Mouse (Mus musculus) limb, embryonic 14.5 days (tissue): ENCODE results near the gene A430078G23Rik. TPM values are rescaled to one million over a fixed set of nuclear protein-coding genes. Genes with fewer than 3 reads are reported as not detected.

Experiments
- ATAC-seq: fragments of 200-750 bp; cut with Nextera tagmentation; 2 replicates; pipeline ENCODE4 v1.8.0; 2017; ENCODE audit warnings: low read depth, moderate number of reproducible peaks, moderate TSS enrichment; ENCODE audit not compliant: low FRiP score
- DNase-seq: peaks from one replicate; pipeline ENCODE4 v3.0.0-alpha.2; 2015; ENCODE audit warnings: low spot score
- H3K27ac ChIP-seq: fragments of 300-500 bp; sonication (generic); replicated peaks from 2 replicates; pipeline ENCODE4 v1.5.1; 2014; ENCODE audit warnings: low read depth, mild to moderate bottlenecking, low read length, moderate library complexity, mixed read lengths
- H3K27me3 ChIP-seq: fragments of 300-500 bp; sonication (generic); 2 replicates; pipeline ENCODE4 v1.6.1; 2014; ENCODE audit warnings: low read length, mixed read lengths; ENCODE audit not compliant: control insufficient read depth, insufficient read depth
- H3K36me3 ChIP-seq: fragments of 300-500 bp; sonication (generic); 2 replicates; pipeline ENCODE4 v1.6.1; 2014; ENCODE audit warnings: mild to moderate bottlenecking, low read length, moderate library complexity, mixed read lengths; ENCODE audit not compliant: control insufficient read depth, insufficient read depth
- H3K4me1 ChIP-seq: fragments of 300-500 bp; sonication (generic); 2 replicates; pipeline ENCODE4 v1.6.1; 2014; ENCODE audit warnings: antibody characterized with exemption, low read length, mixed read lengths; ENCODE audit not compliant: control insufficient read depth, insufficient read depth
- H3K4me2 ChIP-seq: fragments of 300-500 bp; sonication (generic); replicated peaks from 2 replicates; pipeline ENCODE4 v1.6.1; 2014; ENCODE audit warnings: low read depth, mild to moderate bottlenecking, low read length, moderate library complexity; ENCODE audit not compliant: severe bottlenecking
- H3K4me3 ChIP-seq: fragments of 300-500 bp; sonication (generic); replicated peaks from 2 replicates; pipeline ENCODE4 v1.5.1; 2014; ENCODE audit warnings: low read length
- H3K9ac ChIP-seq: fragments of 300-500 bp; sonication (generic); 2 replicates; pipeline ENCODE4 v1.6.1; 2014; ENCODE audit warnings: mild to moderate bottlenecking, low read depth, low read length, moderate library complexity; ENCODE audit not compliant: severe bottlenecking
- H3K9me3 ChIP-seq: fragments of 300-500 bp; sonication (generic); 2 replicates; pipeline ENCODE4 v1.6.1; 2016; ENCODE audit warnings: low read length; ENCODE audit not compliant: control insufficient read depth
- POLR2A ChIP-seq: fragments of 200-500 bp; IDR thresholded peaks from 2 replicates; pipeline ENCODE4 v1.8.0; 2012; ENCODE audit warnings: inconsistent platforms, mild to moderate bottlenecking, moderate library complexity, borderline replicate concordance; ENCODE audit not compliant: insufficient read depth, insufficient read length; ENCODE audit errors: extremely low read depth
- WGBS: fragments of 180-500 bp; shearing (Covaris S2); extraction: QIAGEN DNeasy Blood & Tissue Kit; methylation state at CpG from one replicate; pipeline ENCODE4 v1.1.7; 2014; 5-methylcytosine and 5-hydroxymethylcytosine counted together
- polyA plus RNA-seq, 2 experiments: library from polyadenylated mRNA; depleted of rRNA in 1 of 2; stranded (reverse) in 1 of 2; unstranded in 1 of 2; fragments of >200 nt; fragmentation: Nextera tagmentation in 1 of 2; extraction: Ambion mirVana in 1 of 2; gene quantifications; 2 replicates each; pipeline versions ENCODE4 v1.2.1 to v1.2.3; 2012 to 2014

Gene A430078G23Rik
- polyA plus RNA-seq, 2 experiments, result 0.18 to 0.22 TPM

DNA sequence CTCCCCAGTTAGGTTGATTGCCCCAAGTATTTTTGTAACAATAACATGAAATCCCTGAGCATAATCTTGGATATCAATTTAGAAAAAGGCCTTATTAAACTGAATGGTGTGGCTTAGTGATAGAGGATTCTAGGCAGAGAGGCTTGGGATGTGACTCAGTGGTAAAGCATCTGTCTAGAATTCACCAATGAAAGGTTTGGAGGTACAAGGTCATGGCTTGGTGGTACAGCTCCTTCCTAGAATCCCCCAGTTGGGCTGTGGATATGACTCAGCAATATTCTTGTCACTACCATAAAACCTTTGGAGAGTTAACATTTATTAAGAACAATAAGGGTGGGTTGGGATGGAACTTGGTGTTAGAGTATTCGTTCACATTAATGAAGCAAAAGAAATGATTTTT is 59.6 kb downstream of the A430078G23Rik start:
- no peaks in the 10 kb centered on the region; the same call in 1 of the 2 replicates for H3K36me3 ChIP-seq
- no peak overlapping the region for H3K9ac ChIP-seq
- no peak for DNase-seq
- no peak for TF ChIP-seq POLR2A
- H3K27me3 ChIP-seq, result no peaks in the 10 kb centered on the region
- H3K4me1 ChIP-seq, result peaks cover 1% of the 10 kb centered on the region; the same call in 1 of the 2 replicates
- ATAC-seq, result no peak
- H3K27ac ChIP-seq, result no peak overlapping the region
- 97% methylated on average over 1 of the region's 1 CpGs for WGBS
- H3K9me3 ChIP-seq, result no peaks in the 10 kb centered on the region
- H3K4me3 ChIP-seq, result no peak overlapping the region
- no peak overlapping the region for H3K4me2 ChIP-seq

GRCm38 (mm10) chr8:3414639-3415190 is 61.5 kb downstream of the A430078G23Rik start:
- ATAC-seq (no peak), DNase-seq (no peak)
- H3K36me3 ChIP-seq, result no peaks in the 10 kb centered on the region
- H3K4me1 ChIP-seq, result peaks cover 10% of the 10 kb centered on the region
- H3K9me3 ChIP-seq, result no peaks in the 10 kb centered on the region
- no peak overlapping the region for H3K9ac ChIP-seq
- TF ChIP-seq POLR2A, result no peak
- no peak overlapping the region for H3K27ac ChIP-seq
- H3K4me2 ChIP-seq, result no peak overlapping the region
- no peak overlapping the region for H3K4me3 ChIP-seq
- H3K27me3 ChIP-seq, result no peaks in the 10 kb centered on the region
- 76% methylated on average over 6 of the region's 6 CpGs for WGBS

DNA sequence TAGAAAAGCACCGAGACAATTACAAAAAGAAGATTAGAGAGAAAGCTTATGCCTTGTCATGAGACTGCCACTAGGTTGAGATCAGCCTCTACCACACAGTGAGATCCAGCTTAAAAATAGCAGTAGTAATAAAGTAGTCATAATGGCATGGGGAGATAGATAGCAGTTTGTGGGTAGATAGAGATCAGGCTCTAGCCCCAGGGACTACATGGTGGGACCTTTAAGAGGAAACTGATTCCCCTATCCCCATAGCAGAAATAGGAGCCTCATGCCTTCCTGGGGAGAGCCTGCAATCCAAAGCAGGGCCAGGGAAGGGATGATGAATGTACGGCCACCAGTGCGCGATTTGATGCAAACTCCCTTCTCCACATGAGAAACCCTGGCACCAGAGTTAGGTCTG is 62.0 kb downstream of the A430078G23Rik start:
- 76% methylated on average over 4 of the region's 4 CpGs for WGBS

DNA sequence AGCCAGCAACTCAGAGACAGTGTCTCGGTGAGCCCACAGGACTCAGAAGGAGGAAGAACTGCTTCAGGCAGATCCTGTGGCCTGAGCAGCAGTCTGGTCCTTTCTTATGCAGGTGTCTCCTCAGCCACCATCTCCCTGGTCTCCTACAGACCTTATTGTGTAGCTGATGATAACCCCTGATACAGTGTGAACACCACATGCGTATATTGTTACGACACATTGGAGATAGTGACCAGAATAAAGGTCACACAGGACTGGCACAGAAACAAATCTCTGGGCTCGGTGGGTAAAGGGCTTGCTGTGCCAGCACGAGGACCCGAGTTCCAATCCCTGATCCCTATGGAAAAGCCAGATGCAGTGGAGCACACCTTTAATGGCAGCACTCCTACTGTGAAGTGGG is 62.4 kb downstream of the A430078G23Rik start:
- H3K27me3 ChIP-seq, result no peaks in the 10 kb centered on the region
- H3K27ac ChIP-seq, result no peak overlapping the region
- no peak for TF ChIP-seq POLR2A
- H3K4me1 ChIP-seq, result peaks cover 18% of the 10 kb centered on the region
- H3K4me2 ChIP-seq, result no peak overlapping the region
- no peak for ATAC-seq
- no peaks in the 10 kb centered on the region for H3K36me3 ChIP-seq
- DNase-seq, result no peak
- 90% methylated on average over 6 of the region's 6 CpGs for WGBS
- no peaks in the 10 kb centered on the region for H3K9me3 ChIP-seq
- no peak overlapping the region for H3K9ac ChIP-seq
- H3K4me3 ChIP-seq, result no peak overlapping the region

More for the DNA sequence above, 62.0 kb downstream of the A430078G23Rik start:
- Histone ChIP-seq H3K27ac (no peak overlapping the region), H3K4me2 (no peak overlapping the region), H3K9me3 (no peaks in the 10 kb centered on the region), H3K4me1 (peaks cover 15% of the 10 kb centered on the region), H3K36me3 (no peaks in the 10 kb centered on the region), H3K4me3 (no peak overlapping the region), H3K27me3 (no peaks in the 10 kb centered on the region), H3K9ac (no peak overlapping the region)
- DNase-seq (no peak), ATAC-seq (no peak)
- TF ChIP-seq POLR2A, result no peak

DNA sequence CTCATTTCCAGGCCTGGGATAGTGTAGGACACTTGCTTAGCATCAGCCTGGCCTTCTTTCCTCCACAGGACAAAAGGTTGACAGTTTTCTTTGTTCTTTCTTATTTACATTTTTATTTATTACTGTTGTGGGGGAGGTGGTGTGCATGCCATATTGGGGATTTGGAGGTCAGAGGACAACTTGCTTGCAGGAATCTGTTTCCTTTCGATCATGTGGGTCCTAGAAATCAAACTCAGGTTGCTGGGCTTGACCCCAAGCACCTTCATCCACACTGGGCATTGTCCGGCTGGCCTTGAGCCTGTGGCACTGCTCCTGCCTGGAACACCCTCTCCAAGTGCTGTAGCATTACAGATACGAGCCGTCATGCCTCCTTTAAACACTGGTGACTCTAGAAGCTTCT is 63.6 kb downstream of the A430078G23Rik start:
- no peak for TF ChIP-seq POLR2A
- no peaks in the 10 kb centered on the region for H3K9me3 ChIP-seq
- WGBS, result 46% methylated on average over 4 of the region's 4 CpGs
- ATAC-seq (no peak), DNase-seq (no peak)
- no peaks in the 10 kb centered on the region for H3K27me3 ChIP-seq
- no peak overlapping the region for H3K27ac ChIP-seq
- H3K36me3 ChIP-seq, result no peaks in the 10 kb centered on the region
- no peak overlapping the region for H3K4me2 ChIP-seq
- H3K4me1 ChIP-seq, result peaks cover 18% of the 10 kb centered on the region
- no peak overlapping the region for H3K9ac ChIP-seq
- no peak overlapping the region for H3K4me3 ChIP-seq
